Mouse (Mus musculus) midbrain, embryonic 14.5 days (tissue): ENCODE data around the gene Nckap5. TPM values are rescaled to one million over a fixed set of nuclear protein-coding genes. Genes with fewer than 3 reads are reported as not detected.

Source experiments
- ATAC-seq: fragments of 200-750 bp; cut with Nextera tagmentation; 2 replicates; pipeline ENCODE4 v1.8.0; 2017; ENCODE audit warnings: moderate number of reproducible peaks, moderate library complexity; ENCODE audit not compliant: low FRiP score, low TSS enrichment
- DNase-seq: peaks from one replicate; pipeline ENCODE4 v3.0.0-alpha.2; 2015
- H3K27ac ChIP-seq: fragments of 300-500 bp; sonication (generic); replicated peaks from 2 replicates; pipeline ENCODE4 v1.5.1; 2014; ENCODE audit warnings: mild to moderate bottlenecking, low read depth, low read length, moderate library complexity
- H3K27me3 ChIP-seq: fragments of 300-500 bp; sonication (generic); 2 replicates; pipeline ENCODE4 v1.6.1; 2014; ENCODE audit warnings: low read length, control low read depth, mixed read lengths; ENCODE audit not compliant: control insufficient read depth, insufficient read depth
- H3K36me3 ChIP-seq: fragments of 300-500 bp; sonication (generic); 2 replicates; pipeline ENCODE4 v1.6.1; 2014; ENCODE audit warnings: low read length, control low read depth; ENCODE audit not compliant: control insufficient read depth, insufficient read depth
- H3K4me1 ChIP-seq: fragments of 300-500 bp; sonication (generic); 2 replicates; pipeline ENCODE4 v1.6.1; 2014; ENCODE audit warnings: mild to moderate bottlenecking, antibody characterized with exemption, low read length, control low read depth; ENCODE audit not compliant: control insufficient read depth, insufficient read depth
- H3K4me2 ChIP-seq: fragments of 300-500 bp; sonication (generic); 2 replicates; pipeline ENCODE4 v1.6.1; 2014; ENCODE audit warnings: mild to moderate bottlenecking, low read length, moderate library complexity
- H3K4me3 ChIP-seq: fragments of 300-500 bp; sonication (generic); replicated peaks from 2 replicates; pipeline ENCODE4 v1.5.1; 2014; ENCODE audit warnings: low read depth, low read length
- H3K9ac ChIP-seq: fragments of 300-500 bp; sonication (generic); replicated peaks from 2 replicates; pipeline ENCODE4 v1.6.1; 2014; ENCODE audit warnings: mild to moderate bottlenecking, low read length, moderate library complexity
- H3K9me3 ChIP-seq: fragments of 300-500 bp; sonication (generic); 2 replicates; pipeline ENCODE4 v1.6.1; 2016; ENCODE audit warnings: low read length, control low read depth, mixed read lengths; ENCODE audit not compliant: control insufficient read depth
- WGBS: fragments of 180-500 bp; shearing (Covaris S2); extraction: QIAGEN DNeasy Blood & Tissue Kit; methylation state at CpG from one replicate; pipeline ENCODE4 v1.1.7; 2014; 5-methylcytosine and 5-hydroxymethylcytosine counted together
- polyA plus RNA-seq: library from polyadenylated mRNA; unstranded; fragments of >200 nt; fragmentation: Nextera tagmentation; extraction: Ambion mirVana; gene quantifications from 2 replicates; pipeline ENCODE4 v1.2.1, GENCODE M21; 2014

The Nckap5 gene
- polyA plus RNA-seq, 1 experiment from 2014 or later: 14.6 TPM

GRCm38 (mm10) chr1:126557791-126558294 is 272.8 kb downstream of the Nckap5 start:
- Histone ChIP-seq H3K9ac (no peak overlapping the region), H3K4me1 (peaks cover 11% of the 10 kb centered on the region; the same call in 1 of the 2 replicates), H3K4me2 (0 out of 2 replicates have a peak overlapping the region, but pooled peaks have one; percentile 22), H3K36me3 (no peaks in the 10 kb centered on the region), H3K27ac (peak overlapping the region; percentile 17; the same call in 1 of the 2 replicates), H3K9me3 (no peaks in the 10 kb centered on the region), H3K27me3 (no peaks in the 10 kb centered on the region), H3K4me3 (no peak overlapping the region)
- WGBS: 47% methylated on average over 12 of the region's 12 CpGs
- ATAC-seq: no peak; the same call in 1 of the 2 replicates
- DNase-seq: peak; percentile 54

GRCm38 (mm10) chr1:126547979-126548378 is 282.6 kb downstream of the Nckap5 start:
- Histone ChIP-seq H3K36me3 (no peaks in the 10 kb centered on the region), H3K4me3 (no peak overlapping the region), H3K4me2 (no peak overlapping the region), H3K27me3 (no peaks in the 10 kb centered on the region), H3K4me1 (0 out of 2 replicates have a peak, but pooled peaks cover 2% of the 10 kb centered on the region), H3K27ac (0 out of 2 replicates have a peak overlapping the region, but pooled peaks have one; percentile 37), H3K9me3 (no peaks in the 10 kb centered on the region), H3K9ac (no peak overlapping the region)
- DNase-seq (peak; percentile 25), ATAC-seq (no peak)
- WGBS: 64% methylated on average over 7 of the region's 7 CpGs

GRCm38 (mm10) chr1:126544471-126544870 is 286.1 kb downstream of the Nckap5 start:
- DNase-seq: no peak
- no peaks in the 10 kb centered on the region for H3K9me3 ChIP-seq
- WGBS: 66% methylated on average over 4 of the region's 4 CpGs
- no peak overlapping the region for H3K4me3 ChIP-seq
- H3K27me3 ChIP-seq: no peaks in the 10 kb centered on the region
- no peak overlapping the region for H3K27ac ChIP-seq
- H3K4me2 ChIP-seq: no peak overlapping the region
- no peak overlapping the region for H3K9ac ChIP-seq
- no peak for ATAC-seq
- H3K36me3 ChIP-seq: no peaks in the 10 kb centered on the region
- H3K4me1 ChIP-seq: 0 out of 2 replicates have a peak, but pooled peaks cover 2% of the 10 kb centered on the region

GRCm38 (mm10) chr1:126537223-126537757 is 293.3 kb downstream of the Nckap5 start:
- DNase-seq (no peak), ATAC-seq (no peak)
- no peak overlapping the region for H3K9ac ChIP-seq
- no peaks in the 10 kb centered on the region for H3K27me3 ChIP-seq
- no peaks in the 10 kb centered on the region for H3K4me1 ChIP-seq
- H3K36me3 ChIP-seq: no peaks in the 10 kb centered on the region
- WGBS: 71% methylated on average over 6 of the region's 6 CpGs
- no peaks in the 10 kb centered on the region for H3K9me3 ChIP-seq
- H3K27ac ChIP-seq: no peak overlapping the region
- no peak overlapping the region for H3K4me3 ChIP-seq
- H3K4me2 ChIP-seq: no peak overlapping the region

GRCm38 (mm10) chr1:126535527-126535926 is 295.1 kb downstream of the Nckap5 start:
- DNase-seq (no peak), ATAC-seq (no peak)
- H3K9me3 ChIP-seq: no peaks in the 10 kb centered on the region
- no peak overlapping the region for H3K4me2 ChIP-seq
- no peaks in the 10 kb centered on the region for H3K4me1 ChIP-seq
- H3K36me3 ChIP-seq: no peaks in the 10 kb centered on the region
- H3K4me3 ChIP-seq: no peak overlapping the region
- 57% methylated on average over 1 of the region's 1 CpGs for WGBS
- H3K27me3 ChIP-seq: no peaks in the 10 kb centered on the region
- H3K27ac ChIP-seq: no peak overlapping the region
- no peak overlapping the region for H3K9ac ChIP-seq

- WGBS: 86% methylated on average over 2 of the region's 2 CpGs
- Histone ChIP-seq H3K4me3 (no peak overlapping the region), H3K9ac (no peak overlapping the region), H3K9me3 (no peaks in the 10 kb centered on the region), H3K27ac (no peak overlapping the region), H3K36me3 (no peaks in the 10 kb centered on the region), H3K4me1 (no peaks in the 10 kb centered on the region), H3K4me2 (no peak overlapping the region), H3K27me3 (no peaks in the 10 kb centered on the region)
- DNase-seq (no peak), ATAC-seq (no peak)
Observed at GRCm38 (mm10) chr1:126534046-126534445, 296.6 kb downstream of the Nckap5 start.

GRCm38 (mm10) chr1:126528043-126528598 is 302.5 kb downstream of the Nckap5 start:
- no peaks in the 10 kb centered on the region for H3K9me3 ChIP-seq
- H3K4me3 ChIP-seq: no peak overlapping the region
- no peak overlapping the region for H3K4me2 ChIP-seq
- H3K4me1 ChIP-seq: no peaks in the 10 kb centered on the region
- 80% methylated on average over 7 of the region's 7 CpGs for WGBS
- no peak; the same call in 1 of the 2 replicates for ATAC-seq
- DNase-seq: peak; percentile 33
- no peaks in the 10 kb centered on the region for H3K27me3 ChIP-seq
- H3K9ac ChIP-seq: no peak overlapping the region
- H3K36me3 ChIP-seq: no peaks in the 10 kb centered on the region
- H3K27ac ChIP-seq: no peak overlapping the region

- Histone ChIP-seq H3K9me3 (no peaks in the 10 kb centered on the region), H3K4me3 (no peak overlapping the region), H3K9ac (no peak overlapping the region), H3K36me3 (no peaks in the 10 kb centered on the region), H3K4me1 (no peaks in the 10 kb centered on the region), H3K4me2 (no peak overlapping the region), H3K27ac (no peak overlapping the region), H3K27me3 (no peaks in the 10 kb centered on the region)
- DNase-seq: no peak
- ATAC-seq: no peak
- 81% methylated on average over 3 of the region's 3 CpGs for WGBS
Observed at GRCm38 (mm10) chr1:126518067-126518466, 312.5 kb downstream of the Nckap5 start.

GRCm38 (mm10) chr1:126517427-126517826 is 313.2 kb downstream of the Nckap5 start:
- H3K27ac ChIP-seq: no peak overlapping the region
- no peaks in the 10 kb centered on the region for H3K27me3 ChIP-seq
- no peaks in the 10 kb centered on the region for H3K9me3 ChIP-seq
- no peaks in the 10 kb centered on the region for H3K4me1 ChIP-seq
- DNase-seq: no peak
- no peak for ATAC-seq
- H3K4me3 ChIP-seq: no peak overlapping the region
- H3K4me2 ChIP-seq: no peak overlapping the region
- no peak overlapping the region for H3K9ac ChIP-seq
- 96% methylated on average over 1 of the region's 1 CpGs for WGBS
- no peaks in the 10 kb centered on the region for H3K36me3 ChIP-seq
